Mouse (Mus musculus): ENCODE data around the gene Odf3b. TPM values are rescaled to one million over a fixed set of nuclear protein-coding genes. Genes with fewer than 3 reads are reported as not detected.

Gene Odf3b
- total RNA-seq, 1 experiment = not detected

GRCm38 (mm10) chr15:89352054-89352453 is 27.0 kb downstream of the Odf3b start:
- in situ Hi-C loops (cut with MboI; ENCODE audit: low sequenced_read_pairs in 2 of 2, unreplicated experiment in 2 of 2) = no loop called here
- H3K36me3 ChIP-seq (ENCODE audit: control insufficient read depth, insufficient read depth, low read length, poor library complexity, severe bottlenecking) = peaks cover 32% of the 10 kb centered on the region
- peak overlapping the region; percentile 15 for H3K9ac ChIP-seq (ENCODE audit: insufficient read depth, low read depth, low read length, poor library complexity, severe bottlenecking)
- H3K4me3 ChIP-seq (ENCODE audit: insufficient read depth in 1 of 2, low read depth in 1 of 2, low read length in 2 of 2, poor library complexity in 1 of 2, severe bottlenecking in 1 of 2) = peak overlapping the region in 1 of 2 experiments; percentile 41; a peak in 1 of 4 replicates
- DNase-seq (ENCODE audit: low read depth, low spot score) = no peak
- H3K9me3 ChIP-seq (ENCODE audit: control insufficient read depth, insufficient read depth, low read depth, low read length) = no peaks in the 10 kb centered on the region
- H3K4me1 ChIP-seq (ENCODE audit: control insufficient read depth in 2 of 2, insufficient read depth in 2 of 2, low read length in 2 of 2, poor library complexity in 1 of 2) = peaks cover 0 to 27% of the 10 kb centered on the region in 2 experiments; a peak in 2 of 4 replicates
- no peak for TF ChIP-seq CHD2 (IDR thresholded peaks at IDR 0.05; ENCODE audit: low read depth, low read length)
- TF ChIP-seq ZNF384 (IDR thresholded peaks at IDR 0.05; ENCODE audit: low read depth, low read length) = no peak
- TF ChIP-seq ZC3H11A (IDR thresholded peaks at IDR 0.05; ENCODE audit: borderline replicate concordance, low read depth, low read length) = no peak
- TF ChIP-seq HCFC1 (IDR thresholded peaks at IDR 0.05; ENCODE audit: borderline replicate concordance, insufficient read depth, low read length) = no peak
- no peak for TF ChIP-seq MAFK (IDR thresholded peaks at IDR 0.05; ENCODE audit: insufficient read depth, low read depth, low read length)
- no peak overlapping the region for H3K27ac ChIP-seq (ENCODE audit: insufficient read depth, low read depth, low read length, poor library complexity, severe bottlenecking)

GRCm38 (mm10) chr15:89351302-89351701 is 27.8 kb downstream of the Odf3b start:
- Histone ChIP-seq H3K27ac (ENCODE audit: insufficient read depth, low read depth, low read length, poor library complexity, severe bottlenecking) (no peak overlapping the region), H3K9ac (ENCODE audit: insufficient read depth, low read depth, low read length, poor library complexity, severe bottlenecking) (peak overlapping the region; percentile 15), H3K4me3 (ENCODE audit: insufficient read depth in 1 of 2, low read depth in 1 of 2, low read length in 2 of 2, poor library complexity in 1 of 2, severe bottlenecking in 1 of 2) (peak overlapping the region; percentile 23 to 41; a peak in 3 of 4 replicates), H3K4me1 (ENCODE audit: control insufficient read depth in 2 of 2, insufficient read depth in 2 of 2, low read length in 2 of 2, poor library complexity in 1 of 2) (peaks cover 0 to 27% of the 10 kb centered on the region in 2 experiments; a peak in 2 of 4 replicates), H3K36me3 (ENCODE audit: control insufficient read depth, insufficient read depth, low read length, poor library complexity, severe bottlenecking) (peaks cover 32% of the 10 kb centered on the region), H3K9me3 (ENCODE audit: control insufficient read depth, insufficient read depth, low read depth, low read length) (no peaks in the 10 kb centered on the region)
- no peak for DNase-seq (ENCODE audit: low read depth, low spot score)
- in situ Hi-C loops (cut with MboI; ENCODE audit: low sequenced_read_pairs in 2 of 2, unreplicated experiment in 2 of 2) = no loop called here
- TF ChIP-seq MAFK (IDR thresholded peaks at IDR 0.05; ENCODE audit: insufficient read depth, low read depth, low read length) = no peak
- TF ChIP-seq ZC3H11A (IDR thresholded peaks at IDR 0.05; ENCODE audit: borderline replicate concordance, low read depth, low read length) = no peak
- no peak for TF ChIP-seq ZNF384 (IDR thresholded peaks at IDR 0.05; ENCODE audit: low read depth, low read length)
- TF ChIP-seq HCFC1 (IDR thresholded peaks at IDR 0.05; ENCODE audit: borderline replicate concordance, insufficient read depth, low read length) = no peak
- TF ChIP-seq CHD2 (IDR thresholded peaks at IDR 0.05; ENCODE audit: low read depth, low read length) = no peak

- no peak for DNase-seq (ENCODE audit: low read depth, low spot score)
- Histone ChIP-seq H3K9me3 (ENCODE audit: control insufficient read depth, insufficient read depth, low read depth, low read length) (no peaks in the 10 kb centered on the region), H3K4me1 (ENCODE audit: control insufficient read depth in 2 of 2, insufficient read depth in 2 of 2, low read length in 2 of 2, poor library complexity in 1 of 2) (peaks cover 0 to 27% of the 10 kb centered on the region in 2 experiments; a peak in 2 of 4 replicates), H3K9ac (ENCODE audit: insufficient read depth, low read depth, low read length, poor library complexity, severe bottlenecking) (no peak overlapping the region), H3K27ac (ENCODE audit: insufficient read depth, low read depth, low read length, poor library complexity, severe bottlenecking) (no peak overlapping the region), H3K36me3 (ENCODE audit: control insufficient read depth, insufficient read depth, low read length, poor library complexity, severe bottlenecking) (peaks cover 32% of the 10 kb centered on the region), H3K4me3 (ENCODE audit: insufficient read depth in 1 of 2, low read depth in 1 of 2, low read length in 2 of 2, poor library complexity in 1 of 2, severe bottlenecking in 1 of 2) (no peak overlapping the region)
- in situ Hi-C loops (cut with MboI; ENCODE audit: low sequenced_read_pairs in 2 of 2, unreplicated experiment in 2 of 2) = no loop called here
- TF ChIP-seq ZNF384 (IDR thresholded peaks at IDR 0.05; ENCODE audit: low read depth, low read length) = no peak
- no peak for TF ChIP-seq HCFC1 (IDR thresholded peaks at IDR 0.05; ENCODE audit: borderline replicate concordance, insufficient read depth, low read length)
- TF ChIP-seq CHD2 (IDR thresholded peaks at IDR 0.05; ENCODE audit: low read depth, low read length) = no peak
- TF ChIP-seq MAFK (IDR thresholded peaks at IDR 0.05; ENCODE audit: insufficient read depth, low read depth, low read length) = no peak
- no peak for TF ChIP-seq ZC3H11A (IDR thresholded peaks at IDR 0.05; ENCODE audit: borderline replicate concordance, low read depth, low read length)
Observed at GRCm38 (mm10) chr15:89350447-89350846, 28.6 kb downstream of the Odf3b start.

- Histone ChIP-seq H3K4me1 (ENCODE audit: control insufficient read depth in 2 of 2, insufficient read depth in 2 of 2, low read length in 2 of 2, poor library complexity in 1 of 2) (no peaks in the 10 kb centered on the region), H3K9ac (ENCODE audit: insufficient read depth, low read depth, low read length, poor library complexity, severe bottlenecking) (no peak overlapping the region), H3K36me3 (ENCODE audit: control insufficient read depth, insufficient read depth, low read length, poor library complexity, severe bottlenecking) (no peaks in the 10 kb centered on the region), H3K27ac (ENCODE audit: insufficient read depth, low read depth, low read length, poor library complexity, severe bottlenecking) (no peak overlapping the region), H3K4me3 (ENCODE audit: insufficient read depth in 1 of 2, low read depth in 1 of 2, low read length in 2 of 2, poor library complexity in 1 of 2, severe bottlenecking in 1 of 2) (no peak overlapping the region), H3K9me3 (ENCODE audit: control insufficient read depth, insufficient read depth, low read depth, low read length) (0 out of 2 replicates have a peak, but pooled peaks cover 1% of the 10 kb centered on the region)
- no peak for DNase-seq (ENCODE audit: low read depth, low spot score)
- TF ChIP-seq ZNF384 (IDR thresholded peaks at IDR 0.05; ENCODE audit: low read depth, low read length) = no peak
- no peak for TF ChIP-seq HCFC1 (IDR thresholded peaks at IDR 0.05; ENCODE audit: borderline replicate concordance, insufficient read depth, low read length)
- no peak for TF ChIP-seq CHD2 (IDR thresholded peaks at IDR 0.05; ENCODE audit: low read depth, low read length)
- no peak for TF ChIP-seq MAFK (IDR thresholded peaks at IDR 0.05; ENCODE audit: insufficient read depth, low read depth, low read length)
- TF ChIP-seq ZC3H11A (IDR thresholded peaks at IDR 0.05; ENCODE audit: borderline replicate concordance, low read depth, low read length) = no peak
- in situ Hi-C loops (cut with MboI; ENCODE audit: low sequenced_read_pairs in 2 of 2, unreplicated experiment in 2 of 2) = no loop called here
Observed at GRCm38 (mm10) chr15:89343325-89343724, 35.8 kb downstream of the Odf3b start.
